Mouse (Mus musculus) bone marrow macrophage, adult 2 months (primary cell): ENCODE measurements around the gene Arhgap32. TPM values are rescaled to one million over a fixed set of nuclear protein-coding genes. Genes with fewer than 3 reads are reported as not detected.

Source experiments
- H3K27ac ChIP-seq: 2 replicates; pipeline ENCODE4 v1.5.1; 2012; ENCODE audit warnings: low read depth, low read length; ENCODE audit not compliant: insufficient read depth
- H3K4me1 ChIP-seq: 2 replicates; pipeline ENCODE4 v1.6.1; 2012; ENCODE audit warnings: low read length; ENCODE audit not compliant: control insufficient read depth, insufficient read depth
- H3K4me3 ChIP-seq: 2 replicates; pipeline ENCODE4 v1.5.1; 2012; ENCODE audit warnings: mild to moderate bottlenecking, low read length, moderate library complexity; ENCODE audit not compliant: insufficient read depth
- CTCF ChIP-seq: IDR thresholded peaks from 2 replicates; pipeline ENCODE4 v1.5.1; 2012; ENCODE audit warnings: low read depth, mild to moderate bottlenecking, low read length, moderate library complexity
- POLR2A ChIP-seq: IDR thresholded peaks from 2 replicates; pipeline ENCODE4 v1.6.1; 2012; ENCODE audit warnings: mild to moderate bottlenecking, low read depth, low read length, borderline replicate concordance
- polyA plus RNA-seq: library from polyadenylated mRNA; stranded (reverse); fragments of >200 nt; gene quantifications from 2 replicates; pipeline ENCODE4 v1.2.4, GENCODE M21; 2012; ENCODE audit not compliant: missing spikeins, insufficient read depth, insufficient read length

Gene Arhgap32
- polyA plus RNA-seq, 1 experiment = 0.43 TPM

GRCm38 (mm10) chr9:32283591-32283990 is 167.7 kb downstream of the Arhgap32 start:
- H3K27ac ChIP-seq = no peak overlapping the region
- H3K4me1 ChIP-seq = no peaks in the 10 kb centered on the region
- no peak overlapping the region for H3K4me3 ChIP-seq
- TF ChIP-seq POLR2A = no peak
- TF ChIP-seq CTCF = no peak

GRCm38 (mm10) chr9:32291618-32292017 is 175.7 kb downstream of the Arhgap32 start:
- no peak for TF ChIP-seq POLR2A
- TF ChIP-seq CTCF = no peak
- Histone ChIP-seq H3K27ac (no peak overlapping the region), H3K4me1 (no peaks in the 10 kb centered on the region), H3K4me3 (no peak overlapping the region)

GRCm38 (mm10) chr9:32292686-32293085 is 176.8 kb downstream of the Arhgap32 start:
- Histone ChIP-seq H3K4me3 (no peak overlapping the region), H3K4me1 (no peaks in the 10 kb centered on the region)

GRCm38 (mm10) chr9:32295061-32295800 is 179.3 kb downstream of the Arhgap32 start:
- Histone ChIP-seq H3K4me3 (no peak overlapping the region), H3K4me1 (no peaks in the 10 kb centered on the region), H3K27ac (no peak overlapping the region)
- no peak for TF ChIP-seq POLR2A
- TF ChIP-seq CTCF = no peak

More at GRCm38 (mm10) chr9:32292686-32293085, 176.8 kb downstream of the Arhgap32 start:
- TF ChIP-seq CTCF = no peak
- no peak overlapping the region for H3K27ac ChIP-seq

- no peak overlapping the region for H3K4me3 ChIP-seq
- no peak overlapping the region for H3K27ac ChIP-seq
- TF ChIP-seq CTCF (no peak), POLR2A (no peak)
- H3K4me1 ChIP-seq = no peaks in the 10 kb centered on the region
These were observed 186.7 kb downstream of the Arhgap32 start for GRCm38 (mm10) chr9:32302501-32303150.

GRCm38 (mm10) chr9:32311786-32312185 is 195.8 kb downstream of the Arhgap32 start:
- Histone ChIP-seq H3K4me1 (no peaks in the 10 kb centered on the region), H3K4me3 (no peak overlapping the region), H3K27ac (no peak overlapping the region)
- TF ChIP-seq CTCF = no peak
- TF ChIP-seq POLR2A = no peak

GRCm38 (mm10) chr9:32312208-32312607 is 196.3 kb downstream of the Arhgap32 start:
- no peaks in the 10 kb centered on the region for H3K4me1 ChIP-seq

GRCm38 (mm10) chr9:32314071-32314470 is 198.1 kb downstream of the Arhgap32 start:
- H3K4me1 ChIP-seq = no peaks in the 10 kb centered on the region
- H3K4me3 ChIP-seq = no peak overlapping the region
- no peak overlapping the region for H3K27ac ChIP-seq
- TF ChIP-seq POLR2A = no peak
- no peak for TF ChIP-seq CTCF

More at GRCm38 (mm10) chr9:32312208-32312607, 196.3 kb downstream of the Arhgap32 start:
- TF ChIP-seq CTCF (no peak), POLR2A (no peak)
- no peak overlapping the region for H3K27ac ChIP-seq
- H3K4me3 ChIP-seq = no peak overlapping the region

- Histone ChIP-seq H3K4me1 (no peaks in the 10 kb centered on the region), H3K27ac (no peak overlapping the region), H3K4me3 (no peak overlapping the region)
- TF ChIP-seq CTCF (no peak), POLR2A (no peak)
These were observed 200.1 kb downstream of the Arhgap32 start for GRCm38 (mm10) chr9:32315999-32316398.

Other genes starting within 250 kb of the Arhgap32 start
- gene Barx2, start 202.7 kb upstream of the Arhgap32 start, polyA plus RNA-seq = not detected in 2 replicates
- not detected in 2 replicates for gene Kcnj5, start 228.2 kb downstream of the Arhgap32 start, polyA plus RNA-seq